Mouse (Mus musculus): ENCODE data around the gene Ptov1.
A peak's percentile ranks its signal among the peaks of the same experiment; 100 is the strongest.

Ptov1 gene

DNA sequence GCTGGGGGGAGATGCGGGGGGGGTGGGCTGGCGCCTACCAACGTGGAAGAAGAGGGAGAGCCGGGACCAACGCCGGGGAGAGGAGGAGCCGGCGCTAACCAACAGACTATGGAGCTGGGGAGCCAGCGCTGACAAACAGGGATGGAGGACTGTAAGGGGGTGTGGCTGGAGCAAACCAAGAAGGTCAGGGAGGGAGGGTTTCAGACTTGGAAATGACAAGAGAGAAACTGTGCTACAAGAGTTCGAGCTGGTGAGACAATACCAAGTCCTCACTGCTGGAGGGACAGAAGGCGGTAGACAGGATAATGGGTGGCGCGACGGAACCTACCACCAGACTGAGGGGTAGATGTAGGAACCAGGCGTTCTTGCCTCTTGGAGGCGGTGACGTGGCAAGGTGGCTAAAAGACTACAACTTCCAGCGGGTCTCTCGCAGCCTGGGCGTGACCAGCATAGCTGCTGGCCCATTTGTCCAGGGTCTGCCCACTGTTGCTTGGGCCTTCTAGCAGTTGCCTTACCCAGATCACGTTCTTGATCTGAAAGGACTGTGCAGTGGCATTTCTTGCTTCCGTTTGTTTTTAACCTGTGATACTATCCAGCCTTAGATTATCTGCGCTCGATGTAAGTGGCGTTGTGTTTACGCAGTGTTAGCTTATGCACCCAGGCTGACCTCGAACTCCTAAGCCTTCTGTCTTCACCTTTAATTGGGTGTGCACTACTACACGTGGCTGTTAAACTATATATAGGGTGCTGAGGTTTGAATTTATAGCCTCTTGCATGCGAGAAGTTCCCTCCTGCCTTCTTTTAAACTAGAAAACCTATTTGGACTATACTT, at the start of gene Ptov1:
Gene Ptov1 (minus strand): TSS at position 92 of the 832 bp plus-strand sequence.
- peak; percentile 94 for DNase-seq (ENCODE audit: extremely low spot score, low spot score)

- DNase-seq (ENCODE audit: extremely low spot score, low spot score) = no peak
Observed at GRCm38 (mm10) chr7:44919127-44919526, 49.5 kb upstream of the Ptov1 start.

GRCm38 (mm10) chr7:44918219-44918618, 48.6 kb upstream of the Ptov1 start:
- DNase-seq (ENCODE audit: extremely low spot score, low spot score) = no peak

DNA sequence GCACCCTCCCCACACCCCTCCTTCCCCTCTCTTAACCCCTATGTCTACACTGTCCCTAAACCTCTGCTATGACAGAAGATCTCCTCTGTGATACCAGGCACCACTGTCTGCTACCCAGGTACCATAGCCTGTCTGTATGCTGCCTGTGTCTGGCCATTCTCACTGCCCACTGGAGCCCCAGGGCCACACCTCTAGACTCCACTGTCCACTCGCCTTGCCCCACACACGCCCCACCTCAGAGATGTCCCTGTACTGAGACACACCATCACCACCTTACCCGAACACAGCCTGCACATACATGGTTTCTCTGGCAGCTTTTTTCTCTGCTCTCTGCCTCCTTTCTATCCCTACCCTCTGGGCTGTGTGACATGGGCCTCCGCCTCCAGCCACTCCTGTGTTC, 47.3 kb upstream of the Ptov1 start:
- no peak for DNase-seq (ENCODE audit: extremely low spot score, low spot score)

DNA sequence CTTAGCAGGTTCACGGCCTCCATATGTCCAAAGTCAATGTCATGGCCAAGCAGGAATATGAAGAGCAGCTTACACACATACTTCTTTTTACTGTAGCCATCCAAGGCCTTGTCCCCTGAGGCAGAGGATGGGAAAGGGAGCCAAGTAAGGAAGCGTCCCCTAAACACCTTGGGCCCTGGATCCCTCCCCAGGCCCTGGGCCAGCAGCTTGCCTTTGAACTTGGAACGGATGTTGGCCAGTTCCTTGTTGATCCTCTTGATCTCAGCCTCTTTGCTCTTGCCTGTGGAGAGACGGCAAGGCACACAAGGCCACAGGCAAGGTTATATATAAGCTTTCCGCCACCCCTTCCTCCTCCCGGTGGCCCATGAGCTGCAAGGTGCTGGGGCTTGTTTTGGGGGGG, 46.6 kb upstream of the Ptov1 start:
- DNase-seq (ENCODE audit: extremely low spot score, low spot score) = no peak

- no peak for DNase-seq (ENCODE audit: extremely low spot score, low spot score)
Observed at GRCm38 (mm10) chr7:44915314-44915713, 45.7 kb upstream of the Ptov1 start.

GRCm38 (mm10) chr7:44914396-44914795, 44.8 kb upstream of the Ptov1 start:
- no peak for DNase-seq (ENCODE audit: extremely low spot score, low spot score)

DNA sequence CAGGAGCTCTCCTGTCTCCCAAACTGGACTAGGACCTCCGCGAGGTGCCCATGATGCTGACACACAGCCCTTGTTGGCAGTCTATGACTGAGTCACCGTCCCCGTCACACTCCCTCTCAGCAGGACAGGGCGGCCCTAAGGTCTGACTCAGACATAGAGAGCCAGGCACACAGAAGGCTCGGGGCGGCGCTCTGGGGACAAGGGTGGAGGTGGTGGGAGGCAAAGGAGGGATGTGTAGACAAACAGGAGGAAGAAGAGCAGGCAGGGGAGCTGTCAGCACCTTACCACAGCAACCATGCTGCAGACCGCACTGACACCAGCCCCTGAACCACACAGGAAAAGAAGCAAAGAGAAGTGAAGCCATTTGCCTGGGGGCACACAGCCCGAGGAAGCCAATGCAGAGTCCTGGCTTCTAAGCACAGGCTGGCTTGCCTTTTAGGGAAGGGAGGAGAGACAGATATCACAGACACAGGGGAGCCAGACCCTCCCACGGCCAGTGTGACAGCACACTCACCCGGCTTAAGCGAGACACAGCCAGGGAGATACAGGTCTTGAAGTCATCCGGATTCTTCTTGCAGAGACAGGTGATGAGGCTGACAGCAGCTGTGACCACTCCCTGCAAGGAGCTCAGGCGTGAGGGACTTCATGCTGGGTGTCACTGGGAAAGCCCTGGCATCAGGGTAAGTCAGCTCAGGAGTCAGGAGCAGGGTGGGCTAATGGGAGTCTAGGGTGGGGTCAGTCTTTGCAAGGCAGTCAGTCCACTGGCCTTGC, 39.3 kb upstream of the Ptov1 start:
- DNase-seq (ENCODE audit: extremely low spot score, low spot score) = no peak

DNA sequence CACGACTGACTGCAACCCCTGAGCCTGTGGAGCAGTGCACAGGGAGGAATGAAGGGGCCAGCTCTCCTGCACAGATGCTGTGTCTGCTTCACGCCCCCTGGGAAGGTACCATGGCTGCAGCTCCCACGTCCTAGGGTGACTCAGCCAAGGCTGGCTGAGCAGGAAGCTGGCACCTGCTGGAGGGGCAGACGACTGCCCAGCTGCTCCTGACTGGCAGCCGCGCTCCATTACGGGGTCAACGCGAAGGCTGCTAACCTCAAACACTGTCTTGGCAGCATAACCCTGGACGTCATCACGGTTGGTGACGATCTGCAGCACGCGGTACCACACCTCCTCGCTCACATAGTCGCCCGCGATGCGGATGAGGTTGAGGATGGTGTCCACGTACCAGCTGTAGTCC, 35.8 kb upstream of the Ptov1 start:
- no peak for DNase-seq (ENCODE audit: extremely low spot score, low spot score)

DNA sequence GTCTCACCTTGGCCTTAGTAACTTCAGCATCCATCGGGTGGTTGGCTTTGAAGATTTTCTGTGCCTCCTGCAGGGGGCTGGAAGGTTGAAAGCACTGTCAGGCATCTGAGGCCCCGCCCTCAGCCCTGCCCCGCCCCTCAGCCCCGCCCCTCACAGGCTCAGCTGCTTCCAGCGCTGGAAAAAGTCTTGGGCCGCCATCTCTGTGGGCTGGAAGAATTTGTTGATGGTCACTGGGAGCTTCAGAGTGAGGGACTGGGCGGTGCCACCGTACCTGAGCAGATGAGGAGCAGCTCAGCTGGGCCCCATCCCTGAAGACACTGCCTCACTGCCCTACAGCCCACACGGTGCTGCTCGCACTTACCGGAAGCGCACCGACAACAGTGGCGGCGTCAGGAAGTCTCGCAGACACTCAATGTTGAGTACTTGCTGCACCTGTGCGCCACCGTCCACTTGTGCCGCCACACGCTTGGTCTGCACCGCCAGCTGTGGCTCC, 31.7 kb upstream of the Ptov1 start:
- DNase-seq (ENCODE audit: extremely low spot score, low spot score) = peak; percentile 73

GRCm38 (mm10) chr7:44900632-44901031, 31.0 kb upstream of the Ptov1 start:
- DNase-seq (ENCODE audit: extremely low spot score, low spot score) = no peak

- no peak for DNase-seq (ENCODE audit: extremely low spot score, low spot score)
Observed at GRCm38 (mm10) chr7:44898607-44899006, 29.0 kb upstream of the Ptov1 start.

DNA sequence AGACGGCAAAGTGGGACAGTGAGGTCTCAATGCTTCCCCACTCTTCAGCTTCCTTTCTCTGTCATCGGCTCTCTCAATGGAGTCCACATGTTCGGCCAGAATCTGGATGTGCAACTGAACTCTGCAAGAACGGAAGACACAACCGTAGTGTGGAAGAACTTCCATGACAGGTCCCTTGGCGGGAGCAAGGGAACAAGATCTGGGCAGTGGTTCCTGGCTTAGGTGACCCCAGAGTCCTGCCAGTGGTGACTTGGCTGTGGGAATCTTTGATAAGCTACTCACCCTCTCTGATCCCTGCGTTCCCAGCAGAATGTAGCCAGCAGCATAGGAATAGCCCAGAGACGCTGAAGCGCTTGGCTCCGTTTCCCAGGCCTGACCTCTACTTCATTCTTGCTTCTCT, 26.9 kb upstream of the Ptov1 start:
- DNase-seq (ENCODE audit: extremely low spot score, low spot score) = no peak

GRCm38 (mm10) chr7:44895593-44896434, 26.2 kb upstream of the Ptov1 start, which contains the start of gene Fuz:
Gene Fuz (plus strand): TSS chr7:44896079.
- peak; percentile 89 for DNase-seq (ENCODE audit: extremely low spot score, low spot score)

GRCm38 (mm10) chr7:44895206-44895592, 25.6 kb upstream of the Ptov1 start:
- no peak for DNase-seq (ENCODE audit: extremely low spot score, low spot score)

DNA sequence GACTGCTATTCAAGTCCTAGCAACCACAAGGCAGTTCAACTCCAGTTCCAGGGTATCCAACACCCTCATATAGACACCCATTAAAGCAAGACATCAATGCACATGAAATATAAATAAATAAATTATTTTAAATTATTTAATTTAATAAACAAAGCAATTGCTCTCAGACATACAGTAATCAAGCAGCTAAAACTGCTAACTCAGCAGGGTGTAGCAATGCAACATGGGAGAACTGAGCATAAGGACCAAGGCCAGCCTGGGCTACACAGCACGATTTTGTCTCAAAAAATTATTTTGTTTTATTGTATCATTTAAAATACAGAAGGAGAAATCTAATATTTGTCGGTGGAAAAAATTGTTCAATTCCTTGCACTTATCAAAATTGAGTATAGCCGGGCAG, 24.6 kb upstream of the Ptov1 start:
- DNase-seq (ENCODE audit: extremely low spot score, low spot score) = no peak

- DNase-seq (ENCODE audit: extremely low spot score, low spot score) = no peak
Observed at GRCm38 (mm10) chr7:44893197-44893596, 23.6 kb upstream of the Ptov1 start.

DNA sequence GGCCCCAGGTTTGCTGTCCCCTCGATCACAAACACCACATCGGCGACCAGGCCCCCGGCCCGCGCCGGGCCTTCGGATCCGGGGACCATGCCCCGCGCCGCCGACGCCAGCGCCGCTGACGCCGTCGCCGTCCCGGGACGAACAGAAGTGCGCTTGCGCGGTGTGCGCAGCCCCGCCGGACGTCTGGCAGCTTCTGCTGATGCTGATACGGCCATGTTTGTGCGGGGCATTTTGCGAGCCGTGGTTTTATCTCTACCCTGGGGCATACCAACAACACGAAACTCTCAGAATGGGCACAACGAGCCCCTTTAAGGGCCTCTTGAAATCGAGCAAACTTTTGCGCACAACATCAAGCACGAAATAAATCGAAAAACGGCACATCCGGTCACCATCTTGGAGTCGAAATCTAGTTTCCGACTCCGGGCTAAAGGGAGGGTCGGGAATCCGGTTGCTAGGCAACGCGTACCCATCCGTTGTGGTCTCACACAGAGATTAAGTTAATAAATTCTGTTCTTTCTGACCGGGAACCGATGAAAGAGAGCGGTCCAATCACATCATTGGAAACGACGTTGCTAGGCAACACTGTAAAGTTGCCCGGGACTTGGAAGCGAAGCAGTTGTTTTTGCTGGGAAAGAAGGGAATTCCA, 22.8 kb upstream of the Ptov1 start, which contains the start of gene Med25:
Gene Med25 (minus strand): TSS at position 437 of the 646 bp plus-strand sequence.
- DNase-seq (ENCODE audit: extremely low spot score, low spot score) = peak; percentile 95

- no peak for DNase-seq (ENCODE audit: extremely low spot score, low spot score)
Observed at GRCm38 (mm10) chr7:44891611-44892010, 22.0 kb upstream of the Ptov1 start.

DNA sequence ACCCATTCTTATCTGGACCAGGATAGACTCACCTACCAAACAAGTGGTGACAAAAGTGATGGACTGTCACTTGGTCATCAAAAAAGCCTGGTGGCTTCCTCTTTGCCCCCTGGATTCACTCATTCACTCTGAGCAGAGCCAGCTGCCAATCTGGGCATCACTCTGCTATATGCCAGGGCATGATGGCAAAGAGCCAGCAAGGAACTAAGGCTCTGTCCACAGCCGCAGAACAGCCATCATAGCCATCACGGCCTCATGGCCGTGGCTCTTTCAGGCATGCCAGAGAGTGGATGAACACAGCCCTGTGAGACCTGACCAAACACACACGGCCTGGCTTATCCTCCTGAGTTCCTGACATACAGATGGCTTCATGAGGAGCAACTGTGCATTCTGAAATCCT, 21.1 kb upstream of the Ptov1 start:
- DNase-seq (ENCODE audit: extremely low spot score, low spot score) = no peak

GRCm38 (mm10) chr7:44890180-44890579, 20.6 kb upstream of the Ptov1 start:
- DNase-seq (ENCODE audit: extremely low spot score, low spot score) = no peak

Measured in neural tube, embryonic 10.5 days (tissue).